Comparison of ENCODE assay signal across 27 mouse cellular contexts in the genomic region with DNA sequence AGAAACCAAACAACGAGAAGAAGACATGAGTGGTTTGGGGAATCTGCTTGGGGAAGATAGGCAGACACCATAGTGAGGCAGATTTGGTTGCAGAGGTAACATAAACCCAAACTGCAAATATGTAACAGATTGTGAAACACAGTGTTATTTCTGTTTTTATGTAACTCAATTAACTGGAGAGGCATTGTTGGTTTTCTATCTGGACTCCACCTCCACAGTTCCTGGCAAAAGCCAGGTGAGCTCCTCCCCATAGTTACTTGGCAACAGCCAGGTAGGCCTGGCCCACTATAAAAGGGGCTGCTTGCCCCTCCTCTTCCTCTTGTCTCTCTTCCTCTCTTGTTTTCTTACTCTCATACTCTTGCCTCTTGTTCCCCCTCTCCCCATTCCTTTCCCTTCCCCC. TPM values are rescaled to one million over a fixed set of nuclear protein-coding genes. Genes with fewer than 3 reads are reported as not detected.
"Had no signal": no experiment of that assay in that cellular context is flagged by ENCODE, and none has a peak within 500 bp of the region (broad histone marks: within the 10 kb centered on the region; RNA-seq: fewer than 3 reads in every experiment).

No protein-coding gene starts in this region.

- H3K36me3 ChIP-seq: heart, embryonic 10.5 days; heart, embryonic 12.5 days; hindbrain, embryonic 10.5 days; hindbrain, embryonic 12.5 days; intestine, embryonic 15.5 days; limb, embryonic 10.5 days; limb, embryonic 12.5 days; liver, embryonic 13.5 days; liver, embryonic 15.5 days had no signal

- H3K4me3 ChIP-seq: gastrocnemius, adult 2 months; heart, embryonic 10.5 days; heart, embryonic 12.5 days; hindbrain, embryonic 10.5 days; hindbrain, embryonic 12.5 days; intestine, embryonic 15.5 days; layer of hippocampus, adult 2 months; left cerebral cortex, adult 2 months; limb, embryonic 10.5 days; limb, embryonic 12.5 days; liver, embryonic 13.5 days; liver, embryonic 15.5 days had no signal

- H3K9ac ChIP-seq: heart, embryonic 12.5 days; hindbrain, embryonic 12.5 days; hindbrain, embryonic 14.5 days; intestine, embryonic 15.5 days; limb, embryonic 12.5 days; liver, embryonic 13.5 days; liver, embryonic 15.5 days; liver, postnatal 0 days had no signal

- H3K9me3 ChIP-seq: heart, embryonic 10.5 days; heart, embryonic 12.5 days; hindbrain, embryonic 10.5 days; hindbrain, embryonic 12.5 days; intestine, embryonic 15.5 days; limb, embryonic 10.5 days; limb, embryonic 12.5 days; liver, embryonic 13.5 days; liver, embryonic 15.5 days had no signal

- DNase-seq: gastrocnemius, adult 2 months; gastrocnemius, postnatal 10 days; gastrocnemius, postnatal 25 days; heart, adult 18-20 months; heart, postnatal 10 days; heart, postnatal 4 days; liver; liver, embryonic 13.5 days; liver, postnatal 0 days had no signal

- H3K4me2 ChIP-seq: heart, embryonic 12.5 days; hindbrain, embryonic 12.5 days; hindbrain, embryonic 14.5 days; intestine, embryonic 15.5 days; limb, embryonic 12.5 days; liver, embryonic 11.5 days; liver, embryonic 13.5 days; liver, embryonic 15.5 days had no signal

- H3K4me1 ChIP-seq: heart, embryonic 10.5 days; hindbrain, embryonic 10.5 days; hindbrain, embryonic 12.5 days; intestine, embryonic 15.5 days; limb, embryonic 10.5 days; limb, embryonic 12.5 days; liver, embryonic 13.5 days; liver, embryonic 15.5 days had no signal

- H3K27me3 ChIP-seq: heart, embryonic 12.5 days; hindbrain, embryonic 12.5 days; intestine, embryonic 15.5 days; limb, embryonic 12.5 days; liver, embryonic 13.5 days; liver, embryonic 15.5 days had no signal

- ATAC-seq: inflammation-experienced regulatory T-cells, adult 6 months; intestine, embryonic 15.5 days; intestine, postnatal 0 days; liver, postnatal 0 days had no signal

- H3K27ac ChIP-seq: gastrocnemius, adult 2 months; heart, embryonic 10.5 days; hindbrain, embryonic 10.5 days; hindbrain, embryonic 12.5 days; hindbrain, embryonic 14.5 days; intestine, embryonic 15.5 days; kidney, postnatal 0 days; layer of hippocampus, adult 2 months; left cerebral cortex, adult 2 months; limb, embryonic 10.5 days; limb, embryonic 12.5 days; liver, embryonic 13.5 days; liver, embryonic 15.5 days had no signal

RNA-seq across cellular contexts. Expression of a gene that starts 40.0 kb away (rescaled TPM):
- polyA plus RNA-seq: frontal cortex, adult 2 months; heart, embryonic 10.5 days; heart, embryonic 12.5 days; heart, embryonic 16.5 days; hindbrain, embryonic 10.5 days; hindbrain, embryonic 12.5 days; hindbrain, embryonic 14.5 days; limb, embryonic 10.5 days; limb, embryonic 12.5 days; limb, embryonic 14.5 days; liver, embryonic 11.5 days; liver, embryonic 13.5 days had no signal
